Mouse (Mus musculus) spleen, postnatal 4 days (tissue): ENCODE measurements around the gene Fbxo44.
"Not testable (repeated sequence)": the region's sequence is repeated elsewhere in the genome, so short reads cannot be mapped to it uniquely, and the experiment has no call there.

Experiments used
- DNase-seq, 2 experiments: peaks; one replicate each; pipeline ENCODE4 v3.0.0; 2022; ENCODE audit warnings: low spot score in 2 of 2

Gene Fbxo44

DNA sequence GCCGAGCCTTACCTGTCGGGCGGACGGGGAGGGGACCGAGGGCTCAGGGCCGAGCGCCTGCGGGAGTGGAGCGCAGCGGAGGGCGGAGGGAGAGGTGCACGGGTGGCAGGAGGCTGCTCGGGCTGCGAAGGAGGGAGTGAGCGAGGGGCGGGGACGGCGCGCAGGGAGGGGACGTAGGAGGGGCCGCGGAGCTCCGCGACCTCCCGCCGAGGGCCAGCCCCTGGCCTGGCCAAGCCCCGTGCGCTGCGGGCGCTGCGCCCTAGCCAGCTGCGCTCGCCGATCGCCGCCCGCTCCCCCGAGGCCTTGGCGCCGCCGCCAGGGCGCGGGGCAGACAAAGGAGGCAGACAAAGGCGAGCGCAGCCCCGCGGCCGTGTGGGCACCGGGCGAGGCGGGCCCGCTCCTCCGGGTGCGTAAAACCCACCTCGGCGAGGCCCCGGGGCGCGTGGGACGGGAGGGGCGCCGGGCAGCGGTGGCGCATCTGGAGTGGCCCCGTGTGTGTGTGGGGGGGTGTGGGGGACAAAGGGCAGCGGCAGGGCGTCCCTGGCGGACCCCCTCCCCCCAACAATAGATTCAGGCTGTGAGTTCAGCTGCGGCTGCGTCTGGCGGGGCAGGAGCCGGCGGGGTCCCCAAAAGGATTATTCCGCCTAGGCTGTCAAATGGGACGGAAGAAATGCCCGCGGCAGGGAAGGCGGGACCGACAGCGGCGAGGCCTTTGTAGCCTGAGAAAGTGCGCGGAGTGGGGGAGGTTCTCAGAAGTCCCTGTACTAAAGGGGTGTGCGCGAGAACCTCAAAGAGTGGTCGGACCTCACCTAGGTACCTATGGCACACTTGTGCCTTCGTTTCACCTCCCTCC lies 29.5 kb downstream of the Fbxo44 start, which contains the start of gene Draxin:
Gene Draxin (minus strand): TSS at position 138 of the 853 bp plus-strand sequence.
- DNase-seq: no peak

GRCm38 (mm10) chr4:148130133-148130532 lies 30.1 kb downstream of the Fbxo44 start, which contains the start of gene Mad2l2:
TSS of gene Mad2l2 (plus strand) at chr4:148130384.
- no peak for DNase-seq

GRCm38 (mm10) chr4:148128672-148129071 lies 31.6 kb downstream of the Fbxo44 start:
- DNase-seq: no peak

- no peak for DNase-seq
These were observed 32.0 kb downstream of the Fbxo44 start for GRCm38 (mm10) chr4:148128241-148128640.

- DNase-seq: no peak
These were observed 37.6 kb downstream of the Fbxo44 start for GRCm38 (mm10) chr4:148122694-148123066.

DNA sequence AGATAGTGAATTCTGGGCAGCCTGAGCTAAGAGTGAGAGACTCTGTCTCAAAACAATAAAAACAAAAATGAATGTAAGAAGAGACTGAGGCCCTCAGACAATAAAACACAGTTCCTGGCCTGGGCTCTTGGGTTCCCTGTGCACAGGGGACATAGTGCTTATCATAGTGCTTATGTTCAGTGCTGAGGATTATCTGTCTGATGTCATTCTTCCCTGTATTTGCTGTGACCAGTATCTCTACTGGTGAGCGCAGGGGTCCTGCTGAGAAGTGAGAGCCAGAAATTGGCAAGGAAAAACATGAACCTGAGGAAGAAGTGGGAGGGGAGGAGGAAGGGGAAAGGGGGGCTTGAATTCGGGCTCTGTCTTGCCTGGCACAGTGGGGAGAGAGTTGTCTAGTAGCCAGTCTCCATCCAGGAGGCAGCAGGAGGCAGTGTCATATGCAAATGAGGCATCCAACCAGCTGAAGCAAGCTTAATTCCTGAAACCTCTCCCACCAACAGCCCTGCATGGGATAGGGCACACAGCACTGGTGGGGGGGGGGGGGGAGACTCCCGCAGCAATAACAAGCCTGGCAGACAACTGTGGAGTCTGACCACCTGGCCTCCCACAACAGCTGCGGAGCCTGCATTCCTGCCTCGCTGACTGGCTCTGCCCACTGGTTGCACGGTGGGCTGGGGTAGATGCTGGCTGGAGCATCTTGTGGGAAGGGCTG lies 38.1 kb downstream of the Fbxo44 start:
- no peak for DNase-seq

- no peak for DNase-seq
These were observed 38.9 kb downstream of the Fbxo44 start for GRCm38 (mm10) chr4:148121362-148121761.

DNA sequence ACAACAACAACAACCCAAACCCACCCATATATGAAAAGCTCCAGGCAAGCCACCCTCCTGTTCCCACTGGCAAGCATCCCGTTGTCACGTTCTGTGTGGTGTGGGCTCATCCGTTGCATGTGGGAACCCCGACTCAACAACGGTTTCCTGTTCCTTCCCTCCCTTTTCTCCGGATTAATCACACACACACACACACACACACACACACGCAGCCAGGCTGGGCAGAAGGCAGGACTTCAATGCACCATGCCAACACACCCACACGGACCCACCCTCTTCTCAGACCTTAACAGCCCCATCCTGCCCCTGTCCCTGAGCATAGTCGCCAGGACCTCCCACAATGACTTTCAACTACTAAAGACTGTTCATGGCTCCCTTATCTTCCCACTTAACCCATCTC lies 39.7 kb downstream of the Fbxo44 start:
- no peak for DNase-seq

DNA sequence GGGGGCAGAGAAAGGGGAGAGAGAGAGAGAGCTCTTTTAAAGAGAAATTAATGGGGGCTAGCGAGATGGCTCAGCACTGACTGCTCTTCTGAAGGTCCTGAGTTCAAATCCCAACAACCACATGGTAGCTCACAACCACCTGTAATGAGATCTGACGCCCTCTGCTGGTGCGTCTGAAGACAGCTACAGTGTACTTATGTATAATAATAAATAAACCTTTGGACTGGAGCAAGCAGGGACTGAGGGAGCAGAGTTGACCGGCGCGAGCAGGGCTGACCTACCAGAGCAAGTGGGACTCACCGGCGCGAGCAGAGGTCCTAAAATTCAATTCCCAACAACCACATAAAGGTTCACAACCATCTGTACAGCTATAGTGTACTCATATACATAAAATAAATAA lies 40.7 kb downstream of the Fbxo44 start:
- DNase-seq: not testable (repeated sequence)

DNA sequence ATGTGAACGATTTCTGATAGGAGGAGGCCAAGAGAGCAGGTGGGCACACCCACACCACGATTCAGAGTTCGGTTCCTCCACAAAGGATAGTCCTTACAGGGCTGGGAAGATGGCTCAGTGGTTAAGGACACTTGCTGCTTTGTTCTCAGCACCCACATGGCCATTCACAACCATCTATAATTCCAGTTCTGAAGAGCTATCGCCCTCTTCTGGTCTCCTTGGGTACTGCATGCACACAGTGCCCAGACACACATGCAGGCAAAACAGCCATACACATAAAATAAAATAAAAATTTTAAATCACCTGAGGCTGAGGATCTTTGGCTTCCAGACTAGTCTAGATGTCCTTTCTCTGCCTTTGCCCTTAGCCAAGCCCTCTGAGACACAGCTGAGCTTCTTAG lies 42.9 kb downstream of the Fbxo44 start:
- no peak for DNase-seq

DNA sequence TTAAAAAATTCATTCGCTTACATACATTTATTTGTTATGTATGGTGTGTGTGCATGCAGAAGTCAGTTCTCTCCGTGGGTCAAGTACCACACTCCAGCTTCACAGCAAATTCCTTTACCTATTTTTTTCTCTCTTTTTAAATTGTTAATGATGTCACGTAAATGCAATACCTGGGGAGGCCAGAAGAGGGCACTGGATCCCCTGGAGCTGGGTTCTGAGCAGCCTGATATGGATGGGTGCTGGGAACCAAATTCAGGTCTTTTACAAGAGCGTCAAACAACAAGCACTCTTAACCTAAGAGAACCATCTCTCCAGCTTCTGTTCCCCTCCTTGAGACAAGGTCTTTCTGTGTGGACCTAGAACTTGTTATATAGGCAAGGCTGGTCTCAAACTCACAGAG lies 43.6 kb downstream of the Fbxo44 start:
- DNase-seq: no peak

- no peak for DNase-seq
These were observed 44.8 kb downstream of the Fbxo44 start for GRCm38 (mm10) chr4:148115467-148115866.

- peak; percentile 75 to 90 for DNase-seq
These were observed 45.4 kb downstream of the Fbxo44 start for GRCm38 (mm10) chr4:148114758-148115391.

- DNase-seq: no peak
These were observed 47.8 kb downstream of the Fbxo44 start for GRCm38 (mm10) chr4:148112519-148112918.

GRCm38 (mm10) chr4:148109215-148109614 lies 51.1 kb downstream of the Fbxo44 start:
- no peak for DNase-seq

- DNase-seq: no peak
These were observed 51.6 kb downstream of the Fbxo44 start for GRCm38 (mm10) chr4:148108565-148109100.

GRCm38 (mm10) chr4:148107621-148108291 lies 52.5 kb downstream of the Fbxo44 start:
- no peak for DNase-seq

GRCm38 (mm10) chr4:148104146-148104545 lies 56.1 kb downstream of the Fbxo44 start:
- DNase-seq: no peak
